Mouse (Mus musculus) embryo, embryonic 9.5 days (tissue): Measurements from ENCODE around the gene Msh4.

ENCODE experiments used
- DNase-seq: peaks from one replicate; pipeline ENCODE4 v3.0.0-alpha.2; 2017; ENCODE audit errors: extremely low spot score

Gene Msh4

DNA sequence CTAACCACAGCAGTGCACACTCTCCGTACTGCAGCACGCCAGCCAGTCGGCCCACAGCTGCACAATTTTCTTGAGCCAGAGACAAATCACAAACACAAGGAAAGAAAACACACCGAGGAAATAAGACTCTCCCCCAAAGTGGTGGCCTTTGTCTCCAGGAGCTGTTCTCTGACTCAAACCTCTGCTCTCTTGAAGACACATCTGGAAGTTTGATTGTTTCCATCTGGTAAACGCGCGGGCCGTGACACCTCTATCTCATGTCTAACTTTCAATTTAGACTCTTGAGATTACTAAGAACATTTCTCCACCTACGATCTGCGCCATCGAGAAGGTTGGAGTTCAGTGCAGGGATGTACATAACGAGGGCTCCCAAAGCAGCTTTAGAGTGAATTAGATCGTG, 97.5 kb downstream of the Msh4 start:
- no peak for DNase-seq

DNA sequence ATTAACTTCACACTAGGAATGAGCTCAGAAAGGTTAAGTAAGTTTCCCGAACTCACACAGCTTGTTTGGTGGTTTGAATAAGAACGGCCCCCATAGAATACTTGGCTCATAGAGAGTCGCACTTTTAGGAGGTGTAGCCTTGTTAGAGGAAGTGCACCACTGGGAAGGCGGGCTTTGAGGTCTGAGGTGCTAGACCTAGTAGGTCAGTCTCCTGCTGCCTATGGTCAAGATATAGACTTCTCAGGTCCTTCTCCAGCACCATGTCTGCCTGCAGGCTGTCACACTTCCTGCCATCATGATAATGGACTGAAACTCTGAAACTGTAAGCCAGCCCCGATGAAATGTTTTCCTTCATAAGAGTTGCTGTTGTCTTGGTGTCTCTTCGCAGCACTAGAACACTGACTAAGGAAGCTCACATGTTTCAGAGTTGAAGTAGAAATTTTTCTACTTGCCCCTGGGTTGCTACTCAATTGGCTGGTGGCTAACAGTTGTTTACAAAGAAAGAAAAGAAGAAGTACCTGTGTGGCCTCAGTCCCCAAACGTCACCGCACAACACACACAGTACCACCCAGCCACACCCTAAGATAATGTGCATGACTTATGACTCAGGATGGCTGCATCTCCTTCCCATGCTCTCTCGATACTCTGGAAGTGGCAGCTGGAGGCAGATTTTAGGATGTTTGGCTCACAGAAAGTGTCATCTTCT, 98.3 kb downstream of the Msh4 start:
- no peak for DNase-seq
